Mouse (Mus musculus) E14TG2a.4 (cell line): ENCODE measurements around the gene Pcolce2.

Source experiments
- CTCF ChIP-seq: conservative IDR thresholded peaks from 2 replicates; pipeline ENCODE4 v1.5.1; 2014; ENCODE audit warnings: low read length
- NANOG ChIP-seq: IDR thresholded peaks from 2 replicates; pipeline ENCODE4 v1.6.1; 2014; ENCODE audit warnings: borderline replicate concordance, low read length, mixed read lengths

GRCm38 (mm10) chr9:95705371-95705770 is 68.0 kb downstream of the Pcolce2 start:
- no peak for TF ChIP-seq CTCF
- TF ChIP-seq NANOG = no peak
